Mouse (Mus musculus) lung, embryonic 15.5 days (tissue): ENCODE data around the gene Vcp. TPM values are rescaled to one million over a fixed set of nuclear protein-coding genes. Genes with fewer than 3 reads are reported as not detected.
"Not testable (repeated sequence)": the region's sequence is repeated elsewhere in the genome, so short reads cannot be mapped to it uniquely, and the experiment has no call there.

Source experiments
- ATAC-seq: fragments of 200-750 bp; cut with Nextera tagmentation; 2 replicates; pipeline ENCODE4 v1.8.0; 2017; ENCODE audit warnings: moderate number of reproducible peaks, borderline replicate concordance; ENCODE audit not compliant: low FRiP score, low TSS enrichment; ENCODE audit errors: extremely low read depth
- H3K27ac ChIP-seq: fragments of 300-500 bp; sonication (generic); 2 replicates; pipeline ENCODE4 v1.5.1; 2015; ENCODE audit warnings: moderate library complexity, mild to moderate bottlenecking, inconsistent platforms
- H3K27me3 ChIP-seq: fragments of 300-500 bp; sonication (generic); 2 replicates; pipeline ENCODE4 v1.6.1; 2015; ENCODE audit warnings: inconsistent platforms
- H3K36me3 ChIP-seq: fragments of 300-500 bp; sonication (generic); 2 replicates; pipeline ENCODE4 v1.6.1; 2015; ENCODE audit warnings: inconsistent platforms
- H3K4me1 ChIP-seq: fragments of 300-500 bp; sonication (generic); 2 replicates; pipeline ENCODE4 v1.6.1; 2015; ENCODE audit warnings: inconsistent platforms
- H3K4me2 ChIP-seq: fragments of 300-500 bp; sonication (generic); 2 replicates; pipeline ENCODE4 v1.6.1; 2015; ENCODE audit warnings: inconsistent platforms, mild to moderate bottlenecking, moderate library complexity
- H3K4me3 ChIP-seq: fragments of 300-500 bp; sonication (generic); 2 replicates; pipeline ENCODE4 v1.5.1; 2015; ENCODE audit warnings: mild to moderate bottlenecking, inconsistent platforms
- H3K9ac ChIP-seq: fragments of 300-500 bp; sonication (generic); 2 replicates; pipeline ENCODE4 v1.6.1; 2015; ENCODE audit warnings: inconsistent platforms
- H3K9me3 ChIP-seq: fragments of 300-500 bp; sonication (generic); 2 replicates; pipeline ENCODE4 v1.6.1; 2016; ENCODE audit warnings: inconsistent platforms
- WGBS: fragments of 180-500 bp; shearing (Covaris S2); methylation state at CpG from one replicate; pipeline ENCODE4 v1.1.7; 2015; 5-methylcytosine and 5-hydroxymethylcytosine counted together
- polyA plus RNA-seq: library from polyadenylated mRNA; unstranded; fragments of >200 nt; fragmentation: Nextera tagmentation; extraction: Ambion mirVana; gene quantifications from 2 replicates; pipeline ENCODE4 v1.2.1, GENCODE M21; 2015

The Vcp gene
- polyA plus RNA-seq, 1 experiment from 2014 or later = 557 TPM

GRCm38 (mm10) chr4:43002756-43003439 is 2.6 kb upstream of the Vcp start:
- Histone ChIP-seq H3K9ac (no peak overlapping the region), H3K4me3 (no peak overlapping the region), H3K4me2 (no peak overlapping the region), H3K9me3 (no peaks in the 10 kb centered on the region), H3K4me1 (peaks cover 13% of the 10 kb centered on the region), H3K27ac (no peak overlapping the region), H3K36me3 (peaks cover 4% of the 10 kb centered on the region; the same call in 1 of the 2 replicates), H3K27me3 (no peaks in the 10 kb centered on the region)
- WGBS = 72% methylated on average over 12 of the region's 12 CpGs
- no peak for ATAC-seq

GRCm38 (mm10) chr4:43001272-43001671 is 965 bp upstream of the Vcp start:
- Histone ChIP-seq H3K27me3 (no peaks in the 10 kb centered on the region), H3K27ac (peak overlapping the region; percentile 89; the same call in 1 of the 2 replicates), H3K4me2 (no peak overlapping the region), H3K36me3 (no peaks in the 10 kb centered on the region; the same call in 1 of the 2 replicates), H3K4me1 (peaks cover 17% of the 10 kb centered on the region), H3K9ac (no peak overlapping the region), H3K9me3 (no peaks in the 10 kb centered on the region), H3K4me3 (no peak overlapping the region)
- 85% methylated on average over 2 of the region's 2 CpGs for WGBS
- no peak for ATAC-seq

- under 1% methylated on average over 51 of the region's 51 CpGs for WGBS
These were observed 711 bp downstream of the Vcp start for GRCm38 (mm10) chr4:42999451-43000140.

GRCm38 (mm10) chr4:42998022-42998421 is 2.3 kb downstream of the Vcp start:
- Histone ChIP-seq H3K9ac (peak overlapping the region; percentile 1; the same call in 1 of the 2 replicates), H3K36me3 (peaks cover 31% of the 10 kb centered on the region), H3K4me1 (peaks cover 17% of the 10 kb centered on the region), H3K4me2 (peak overlapping the region; percentile 77), H3K4me3 (peak overlapping the region; percentile 96), H3K9me3 (no peaks in the 10 kb centered on the region), H3K27me3 (no peaks in the 10 kb centered on the region), H3K27ac (no peak overlapping the region)
- no peak for ATAC-seq
- 39% methylated on average over 2 of the region's 2 CpGs for WGBS

More at GRCm38 (mm10) chr4:42999451-43000140, 711 bp downstream of the Vcp start:
- Histone ChIP-seq H3K9ac (peak overlapping the region; percentile 99), H3K4me2 (peak overlapping the region; percentile 77), H3K27ac (peak overlapping the region; percentile 100), H3K9me3 (no peaks in the 10 kb centered on the region), H3K36me3 (peaks cover 15% of the 10 kb centered on the region), H3K4me1 (peaks cover 17% of the 10 kb centered on the region), H3K27me3 (no peaks in the 10 kb centered on the region), H3K4me3 (peak overlapping the region; percentile 96)
- ATAC-seq = peak; percentile 84

GRCm38 (mm10) chr4:42988296-42988695 is 12.0 kb downstream of the Vcp start:
- H3K36me3 ChIP-seq = peaks cover 97% of the 10 kb centered on the region
- no peak overlapping the region for H3K27ac ChIP-seq
- H3K9ac ChIP-seq = no peak overlapping the region
- 70% methylated on average over 1 of the region's 1 CpGs for WGBS
- no peak for ATAC-seq
- no peaks in the 10 kb centered on the region for H3K27me3 ChIP-seq
- no peaks in the 10 kb centered on the region for H3K9me3 ChIP-seq
- no peaks in the 10 kb centered on the region for H3K4me1 ChIP-seq
- no peak overlapping the region for H3K4me3 ChIP-seq
- no peak overlapping the region for H3K4me2 ChIP-seq

- not testable (repeated sequence) for H3K4me3 ChIP-seq, H3K9ac ChIP-seq, H3K4me2 ChIP-seq, H3K27me3 ChIP-seq, H3K9me3 ChIP-seq, H3K4me1 ChIP-seq, ATAC-seq, H3K27ac ChIP-seq
- peaks cover 72% of the 10 kb centered on the region for H3K36me3 ChIP-seq
- 84% methylated on average over 8 of the region's 8 CpGs for WGBS
These were observed 19.8 kb downstream of the Vcp start for GRCm38 (mm10) chr4:42980467-42980866.

- H3K9me3 ChIP-seq = no peaks in the 10 kb centered on the region
- no peak for ATAC-seq
- no peak overlapping the region for H3K9ac ChIP-seq
- no peak overlapping the region for H3K27ac ChIP-seq
- H3K27me3 ChIP-seq = no peaks in the 10 kb centered on the region
- H3K36me3 ChIP-seq = peaks cover 47% of the 10 kb centered on the region
- no peaks in the 10 kb centered on the region for H3K4me1 ChIP-seq
- WGBS = 88% methylated on average over 4 of the region's 4 CpGs
- no peak overlapping the region for H3K4me2 ChIP-seq
- no peak overlapping the region for H3K4me3 ChIP-seq
These were observed 22.2 kb downstream of the Vcp start for GRCm38 (mm10) chr4:42978062-42978461.

GRCm38 (mm10) chr4:42973868-42974267 is 26.4 kb downstream of the Vcp start:
- H3K27me3 ChIP-seq = no peaks in the 10 kb centered on the region
- no peak overlapping the region for H3K27ac ChIP-seq
- no peak overlapping the region for H3K9ac ChIP-seq
- no peaks in the 10 kb centered on the region for H3K9me3 ChIP-seq
- H3K4me3 ChIP-seq = no peak overlapping the region
- no peaks in the 10 kb centered on the region for H3K4me1 ChIP-seq
- ATAC-seq = no peak
- no peak overlapping the region for H3K4me2 ChIP-seq
- WGBS = 67% methylated on average over 5 of the region's 5 CpGs
- H3K36me3 ChIP-seq = peaks cover 14% of the 10 kb centered on the region

- Histone ChIP-seq H3K9me3 (no peaks in the 10 kb centered on the region), H3K4me1 (no peaks in the 10 kb centered on the region), H3K36me3 (peaks cover 5% of the 10 kb centered on the region; the same call in 1 of the 2 replicates), H3K9ac (no peak overlapping the region), H3K27me3 (no peaks in the 10 kb centered on the region), H3K4me2 (no peak overlapping the region), H3K27ac (no peak overlapping the region), H3K4me3 (no peak overlapping the region)
- ATAC-seq = no peak
- 54% methylated on average over 4 of the region's 4 CpGs for WGBS
These were observed 27.4 kb downstream of the Vcp start for GRCm38 (mm10) chr4:42972952-42973351.

GRCm38 (mm10) chr4:42969304-42969703 is 31.0 kb downstream of the Vcp start, which contains the start of gene 1700022I11Rik:
Gene 1700022I11Rik, plus strand, starts transcription at chr4:42969604.
- Histone ChIP-seq H3K27me3 (peaks cover 4% of the 10 kb centered on the region; the same call in 1 of the 2 replicates), H3K4me1 (no peaks in the 10 kb centered on the region), H3K4me2 (no peak within 1 kb of the TSS), H3K4me3 (no peak within 1 kb of the TSS), H3K27ac (no peak within 1 kb of the TSS), H3K36me3 (no peaks in the 10 kb centered on the region), H3K9ac (no peak within 1 kb of the TSS), H3K9me3 (no peaks in the 10 kb centered on the region)
- ATAC-seq = no peak
- 82% methylated on average over 4 of the region's 4 CpGs for WGBS

GRCm38 (mm10) chr4:42965039-42965719 is 35.1 kb downstream of the Vcp start:
- H3K4me3 ChIP-seq = no peak overlapping the region
- peak overlapping the region; percentile 42 for H3K4me2 ChIP-seq
- 14% methylated on average over 12 of the region's 12 CpGs for WGBS
- no peak for ATAC-seq
- no peaks in the 10 kb centered on the region for H3K36me3 ChIP-seq
- no peak overlapping the region for H3K27ac ChIP-seq
- no peaks in the 10 kb centered on the region for H3K9me3 ChIP-seq
- peaks cover 4% of the 10 kb centered on the region; the same call in 1 of the 2 replicates for H3K27me3 ChIP-seq
- H3K4me1 ChIP-seq = no peaks in the 10 kb centered on the region
- H3K9ac ChIP-seq = no peak overlapping the region
